Mouse (Mus musculus) NIH3T3 (cell line): ENCODE measurements at regions not wholly inside any gene's neighbourhood (a gene's known extent, or its start where the extent isn't known, plus 50 kb on each side); places are given as distances from the start of the nearest gene placed in this dataset.

ENCODE experiments used
- DNase-seq: peaks from one replicate; pipeline ENCODE4 v3.0.0-alpha.2; 2012; ENCODE audit warnings: low read depth

- DNase-seq: no peak
These were observed 70.9 kb downstream of the Asb1 start for GRCm38 (mm10) chr1:91611281-91611680.

DNA sequence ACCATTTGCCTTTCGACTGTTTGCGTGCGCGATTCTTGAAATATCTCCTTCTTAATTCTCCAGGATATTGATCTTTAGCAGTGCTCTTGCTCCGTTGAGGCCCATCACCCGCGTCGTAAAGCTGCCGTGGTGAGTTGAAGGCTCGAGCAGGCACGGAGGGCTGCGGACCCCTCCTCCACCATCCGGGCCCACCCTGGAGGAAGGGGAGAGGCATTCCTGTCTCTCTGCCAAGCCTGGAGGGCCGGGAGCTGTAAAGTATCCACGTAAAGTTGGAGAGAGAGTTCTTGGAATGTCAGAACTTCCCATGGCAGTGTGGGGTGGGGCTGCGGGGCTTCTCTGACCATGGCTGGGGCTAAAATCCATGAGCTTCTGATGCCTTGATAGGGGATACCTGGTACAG is 71.3 kb downstream of the Asb1 start:
- no peak for DNase-seq

DNA sequence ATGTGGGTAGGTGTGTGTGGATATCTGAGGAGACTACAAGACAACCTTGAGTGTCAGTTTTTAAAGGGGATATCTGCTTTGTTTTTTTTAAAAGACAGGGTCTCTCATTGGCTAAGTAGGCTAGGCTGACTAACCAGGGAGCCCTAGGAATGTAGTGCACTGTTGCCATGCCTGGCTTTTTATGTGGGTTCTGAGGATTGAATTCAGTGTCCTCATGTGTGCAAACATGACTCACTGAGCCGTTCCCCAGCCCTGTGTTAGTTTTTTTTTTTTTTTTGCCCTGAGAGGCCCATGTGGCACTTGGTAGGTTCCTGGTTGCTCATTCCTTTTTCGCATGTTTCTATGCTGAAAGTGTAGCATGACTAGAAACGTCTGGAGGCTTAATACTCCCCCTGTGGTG is 72.6 kb downstream of the Asb1 start:
- DNase-seq: peak; percentile 76

DNA sequence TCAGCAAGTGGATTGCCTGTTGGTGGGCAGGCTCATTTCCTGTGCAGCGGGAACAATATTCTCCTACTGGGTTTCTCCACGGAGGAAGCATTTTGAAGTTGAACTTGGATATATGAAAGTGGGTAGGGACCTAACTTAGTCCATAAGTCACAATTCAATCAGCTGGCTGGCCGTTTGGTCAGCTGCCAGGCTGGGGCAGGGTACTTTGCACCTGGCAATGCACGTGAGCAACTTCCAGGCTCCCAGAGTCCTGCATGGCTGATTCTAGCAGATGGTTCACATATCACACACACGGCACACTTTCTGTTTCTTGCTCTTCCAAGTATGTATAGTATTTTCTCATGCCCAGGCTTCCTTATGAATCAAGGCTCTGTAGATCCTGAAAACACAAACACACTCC is 75.1 kb downstream of the Asb1 start:
- DNase-seq: no peak

DNA sequence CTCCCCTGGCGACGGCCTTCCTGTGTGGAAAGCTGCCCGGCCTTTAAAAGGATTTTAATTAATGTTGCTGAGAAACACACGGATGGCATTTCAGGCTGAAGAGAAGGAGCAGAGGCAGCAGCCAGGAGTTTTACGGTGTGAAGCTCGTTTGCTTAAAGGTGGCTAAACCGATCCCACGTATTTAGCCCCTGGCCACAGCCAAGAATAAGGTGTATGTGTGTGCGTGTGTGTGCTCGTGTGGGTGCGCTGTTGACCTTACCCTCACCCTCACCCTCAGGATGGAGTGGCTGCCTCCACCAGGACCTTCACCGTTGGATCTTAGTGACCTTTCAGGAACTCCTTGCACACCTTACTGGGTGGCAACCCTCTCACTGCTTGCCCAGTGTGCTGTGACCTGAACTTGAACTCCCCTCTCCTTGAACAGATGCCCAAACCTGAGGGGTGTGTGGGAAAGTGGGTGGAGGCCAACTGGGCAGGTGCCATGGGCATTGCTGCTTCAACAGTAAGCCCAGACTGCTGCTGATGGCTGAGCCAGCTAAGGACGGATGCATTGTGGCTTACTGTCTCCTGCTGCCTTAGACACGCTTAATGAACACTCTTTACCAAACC is 78.3 kb downstream of the Asb1 start:
- DNase-seq: no peak

GRCm38 (mm10) chr1:91621141-91621540 is 80.8 kb downstream of the Asb1 start:
- DNase-seq: no peak

GRCm38 (mm10) chr1:91622874-91623273 is 82.5 kb downstream of the Asb1 start:
- DNase-seq: no peak

GRCm38 (mm10) chr1:91624028-91624427 is 83.7 kb downstream of the Asb1 start:
- DNase-seq: no peak

- DNase-seq: no peak
These were observed 84.4 kb downstream of the Asb1 start for GRCm38 (mm10) chr1:91624531-91625300.

GRCm38 (mm10) chr1:91626090-91626489 is 85.7 kb downstream of the Asb1 start:
- DNase-seq: no peak

DNA sequence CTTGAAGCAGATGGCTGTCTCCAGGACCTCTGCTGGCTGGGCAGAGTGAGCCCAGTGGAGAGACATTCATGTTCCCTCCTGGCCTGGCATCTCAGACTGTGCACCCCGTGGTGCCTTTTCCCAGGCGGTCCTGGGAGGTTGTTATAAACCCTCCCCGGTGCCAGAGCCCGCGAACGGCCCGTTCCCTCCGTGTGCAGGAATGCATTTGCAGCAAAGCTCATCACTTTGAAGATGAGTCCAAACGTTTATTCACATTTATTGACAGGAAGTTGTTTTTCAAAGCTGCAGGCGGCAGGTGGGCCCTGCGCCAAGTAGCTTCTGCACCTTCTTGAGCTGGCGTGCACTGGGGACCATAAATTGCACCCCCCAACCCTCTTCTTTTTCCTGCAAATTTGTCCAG is 89.9 kb downstream of the Asb1 start:
- DNase-seq: no peak

DNA sequence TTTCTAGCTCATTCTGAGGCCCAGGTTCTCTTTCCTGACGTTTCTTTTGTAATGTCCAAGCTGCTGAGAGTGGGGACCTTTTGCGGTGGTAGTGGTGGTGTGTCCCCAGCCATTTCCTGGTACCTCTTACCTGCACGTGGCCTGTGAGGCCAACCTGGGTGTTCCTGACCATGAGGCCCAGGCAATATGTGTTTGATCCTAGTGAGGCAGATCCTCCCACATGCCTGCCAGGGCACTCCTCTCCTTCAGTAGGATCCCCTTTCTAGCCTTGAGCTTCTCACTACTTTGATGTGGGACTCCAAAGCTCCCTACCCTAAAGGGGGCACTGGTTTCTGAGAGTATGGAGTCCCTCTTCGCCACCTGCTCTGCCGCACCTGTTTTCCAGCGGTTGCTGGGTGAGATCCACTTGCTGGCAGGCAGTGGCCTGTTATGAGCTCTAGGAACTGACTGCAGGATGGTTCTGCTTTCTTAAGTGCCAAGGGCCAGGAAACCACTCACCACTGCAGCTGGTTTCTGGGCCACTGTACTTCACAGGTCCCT is 90.6 kb downstream of the Asb1 start:
- DNase-seq: no peak

- DNase-seq: no peak
These were observed 92.7 kb downstream of the Asb1 start for GRCm38 (mm10) chr1:91632906-91633493.

- peak; percentile 57 for DNase-seq
These were observed 96.2 kb downstream of the Asb1 start for GRCm38 (mm10) chr1:91636571-91636970.

GRCm38 (mm10) chr1:91640551-91640950 is 100.2 kb downstream of the Asb1 start:
- no peak for DNase-seq

GRCm38 (mm10) chr1:91658991-91659441 is 118.7 kb downstream of the Asb1 start:
- DNase-seq: no peak

DNA sequence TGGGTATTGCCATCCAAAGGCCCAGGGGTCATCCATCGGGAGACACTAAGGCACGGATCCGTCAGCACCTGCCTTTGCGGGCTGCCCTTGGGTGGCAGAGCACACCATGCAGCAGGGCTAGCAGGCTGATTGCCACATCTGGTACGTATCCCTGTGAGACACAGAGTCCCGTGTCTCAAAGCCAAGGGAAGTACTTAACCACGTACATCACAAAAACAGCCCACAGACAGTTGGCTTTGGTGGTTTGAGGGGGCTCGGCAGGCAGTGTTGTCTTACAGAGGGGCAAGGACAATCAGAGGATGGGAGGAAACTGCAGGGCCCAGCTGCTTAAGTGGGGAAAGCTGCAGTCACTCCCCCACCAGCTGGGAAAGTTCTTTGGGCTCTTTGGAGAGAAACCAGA is 119.1 kb downstream of the Asb1 start:
- no peak for DNase-seq

DNA sequence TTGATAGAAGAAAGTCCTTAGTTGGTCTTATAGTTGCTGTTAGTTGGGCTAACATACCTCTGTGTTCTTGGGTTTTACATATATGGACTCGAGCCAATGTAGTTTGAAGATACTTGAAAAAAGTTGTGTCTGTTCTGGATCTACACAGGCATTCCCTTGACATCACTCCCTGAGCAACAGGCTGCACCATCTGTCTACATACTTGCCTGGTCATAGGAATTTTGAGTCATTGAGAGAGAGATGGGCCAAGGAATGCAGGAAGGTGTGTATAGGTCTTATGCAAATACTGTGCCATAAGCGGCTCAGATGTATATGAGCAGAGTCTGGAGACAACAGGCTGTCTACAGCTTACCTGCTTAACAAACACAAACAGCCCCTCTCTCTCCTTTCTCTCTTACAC is 122.9 kb downstream of the Asb1 start:
- DNase-seq: no peak

GRCm38 (mm10) chr1:91664622-91665021 is 124.3 kb downstream of the Asb1 start:
- peak; percentile 84 for DNase-seq

DNA sequence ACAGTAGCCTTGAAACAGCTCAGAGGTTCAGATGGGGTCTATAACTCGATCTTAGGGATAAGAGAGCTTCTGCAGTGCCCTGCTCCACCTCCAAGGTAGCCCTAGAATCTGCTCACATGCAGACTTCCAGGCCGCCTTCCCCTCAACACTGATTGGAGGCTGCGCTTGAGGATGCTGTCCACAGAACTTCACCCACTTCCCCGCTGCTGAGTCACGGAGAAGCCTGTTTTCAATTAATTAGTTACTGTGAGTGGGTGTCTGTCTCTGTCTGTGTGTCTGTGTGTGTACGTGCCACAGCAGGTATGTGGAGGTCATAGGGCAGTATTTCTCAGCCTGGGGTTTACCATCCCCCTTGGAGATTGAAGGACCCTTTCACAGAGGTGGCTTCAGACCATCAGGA is 128.2 kb downstream of the Asb1 start:
- DNase-seq: peak; percentile 71

GRCm38 (mm10) chr1:91670980-91671379 is 130.3 kb upstream of the Twist2 start:
- peak; percentile 31 for DNase-seq

- peak; percentile 59 for DNase-seq
These were observed 127.1 kb upstream of the Twist2 start for GRCm38 (mm10) chr1:91674082-91674655.

DNA sequence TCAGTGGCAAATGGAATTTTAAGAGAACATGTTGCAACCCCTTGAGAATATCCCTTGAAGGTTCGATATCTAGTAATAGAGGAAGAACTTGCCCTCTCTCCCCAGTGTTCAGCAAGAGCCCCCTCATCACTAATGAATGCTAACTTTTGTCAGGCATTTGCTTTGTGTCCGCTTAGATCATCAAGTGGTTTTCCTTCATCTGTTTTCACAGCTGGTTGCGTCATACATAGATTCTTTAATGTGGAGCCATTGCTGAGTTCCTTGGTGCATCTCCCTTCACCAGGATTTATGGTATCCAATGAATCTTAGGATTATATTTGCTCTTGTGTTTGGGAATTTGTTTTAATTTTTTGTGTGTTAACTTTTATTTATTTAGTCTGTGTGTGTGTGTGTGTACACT is 124.2 kb upstream of the Twist2 start:
- peak; percentile 43 for DNase-seq
